Mouse (Mus musculus): Measurements from ENCODE around the gene Hs3st6. TPM values are rescaled to one million over a fixed set of nuclear protein-coding genes. Genes with fewer than 3 reads are reported as not detected.

Gene Hs3st6
- total RNA-seq (2023): not detected

GRCm38 (mm10) chr17:24752415-24753394, at the start of gene Hs3st6:
Gene Hs3st6, plus strand, starts transcription at chr17:24752988.

GRCm38 (mm10) chr17:24706982-24707800, 45.6 kb upstream of the Hs3st6 start, which contains the start of gene Tbl3:
Gene Tbl3, minus strand, starts transcription at chr17:24707660.

GRCm38 (mm10) chr17:24717943-24718342, 34.8 kb upstream of the Hs3st6 start, which contains the start of the genes Rnf151 and Rps2:
Gene Rnf151, minus strand, starts transcription at chr17:24718063.
Gene Rps2, plus strand, starts transcription at chr17:24718116.

GRCm38 (mm10) chr17:24724184-24724583, 28.6 kb upstream of the Hs3st6 start, which contains the start of gene Ndufb10:
Gene Ndufb10, minus strand, starts transcription at chr17:24724478.

GRCm38 (mm10) chr17:24727618-24728017, 25.2 kb upstream of the Hs3st6 start, which contains the start of gene Rpl3l:
Gene Rpl3l, plus strand, starts transcription at chr17:24727820.

GRCm38 (mm10) chr17:24736330-24737051, 16.3 kb upstream of the Hs3st6 start, which contains the start of gene Msrb1:
Gene Msrb1, plus strand, starts transcription at chr17:24736642.

GRCm38 (mm10) chr17:24803952-24804951, 51.5 kb downstream of the Hs3st6 start, which contains the start of gene Meiob:
Gene Meiob, plus strand, starts transcription at chr17:24804289.

Other genes with a start within 250 kb of the Hs3st6 start
- 189 TPM for gene Traf7, start 225.1 kb upstream of the Hs3st6 start, total RNA-seq (2023)
- gene Rab26, start 218.8 kb upstream of the Hs3st6 start, total RNA-seq (2023): 1.8 TPM
- 86.7 TPM for gene Pkd1, start 203.2 kb upstream of the Hs3st6 start, total RNA-seq (2023)
- 56.1 TPM for gene Tsc2, start 120.4 kb upstream of the Hs3st6 start, total RNA-seq (2023)
- 2.0 TPM for gene Nthl1, start 120.3 kb upstream of the Hs3st6 start, total RNA-seq (2023)
- gene Slc9a3r2, start 102.7 kb upstream of the Hs3st6 start, total RNA-seq (2023): 0.73 TPM
- not detected for gene Npw, start 94.5 kb upstream of the Hs3st6 start, total RNA-seq (2023)
- 63.8 TPM for gene Zfp598, start 83.3 kb upstream of the Hs3st6 start, total RNA-seq (2023)
- gene Syngr3, start 63.0 kb upstream of the Hs3st6 start, total RNA-seq (2023): not detected
- 14.5 TPM for gene Gfer, start 56.8 kb upstream of the Hs3st6 start, total RNA-seq (2023)
- 2.7 TPM for gene Noxo1, start 56.8 kb upstream of the Hs3st6 start, total RNA-seq (2023)
- gene Tbl3, start 45.3 kb upstream of the Hs3st6 start, total RNA-seq (2023): 29.7 TPM
- not detected for gene Rnf151, start 34.9 kb upstream of the Hs3st6 start, total RNA-seq (2023)
- gene Rps2, start 34.9 kb upstream of the Hs3st6 start, total RNA-seq (2023): 1,468 TPM
- gene Ndufb10, start 28.5 kb upstream of the Hs3st6 start, total RNA-seq (2023): 64.9 TPM
- gene Rpl3l, start 25.2 kb upstream of the Hs3st6 start, total RNA-seq (2023): not detected
- gene Msrb1, start 16.3 kb upstream of the Hs3st6 start, total RNA-seq (2023): 31.3 TPM
- not detected for gene Meiob, start 51.3 kb downstream of the Hs3st6 start, total RNA-seq (2023)
- gene Hagh, start 87.2 kb downstream of the Hs3st6 start, total RNA-seq (2023): 29.9 TPM
- 2.1 TPM for gene Fahd1, start 97.4 kb downstream of the Hs3st6 start, total RNA-seq (2023)
- not detected for gene Igfals, start 113.0 kb downstream of the Hs3st6 start, total RNA-seq (2023)
- gene Nubp2, start 133.4 kb downstream of the Hs3st6 start, total RNA-seq (2023): 56.2 TPM
- 27.0 TPM for gene Spsb3, start 133.7 kb downstream of the Hs3st6 start, total RNA-seq (2023)
- gene Eme2, start 142.1 kb downstream of the Hs3st6 start, total RNA-seq (2023): 66.7 TPM
- 40.3 TPM for gene Mrps34, start 142.1 kb downstream of the Hs3st6 start, total RNA-seq (2023)
- gene Nme3, start 143.5 kb downstream of the Hs3st6 start, total RNA-seq (2023): 15.3 TPM
- 222 TPM for gene Mapk8ip3, start 184.0 kb downstream of the Hs3st6 start, total RNA-seq (2023)
- gene Jpt2, start 207.7 kb downstream of the Hs3st6 start, total RNA-seq (2023): 22.7 TPM